Mouse (Mus musculus): ENCODE data around the gene Cngb1.
A peak's percentile ranks its signal among the peaks of the same experiment; 100 is the strongest.
"Not testable (repeated sequence)": the region's sequence is repeated elsewhere in the genome, so short reads cannot be mapped to it uniquely, and the experiment has no call there.

Gene Cngb1

GRCm38 (mm10) chr8:95243853-95244252 is 62.5 kb downstream of the Cngb1 start:
- DNase-seq, result no peak

GRCm38 (mm10) chr8:95242826-95243571 is 63.4 kb downstream of the Cngb1 start:
- DNase-seq, result peak; percentile 61

- DNase-seq, result no peak
Observed at GRCm38 (mm10) chr8:95242099-95242825, 64.1 kb downstream of the Cngb1 start.

GRCm38 (mm10) chr8:95235683-95236082 is 70.7 kb downstream of the Cngb1 start:
- peak; percentile 78 for DNase-seq

GRCm38 (mm10) chr8:95230086-95230485 is 76.3 kb downstream of the Cngb1 start:
- not testable (repeated sequence) for DNase-seq

- no peak for DNase-seq
Observed at GRCm38 (mm10) chr8:95227151-95227468, 79.3 kb downstream of the Cngb1 start.

GRCm38 (mm10) chr8:95226251-95227150 is 79.9 kb downstream of the Cngb1 start:
- no peak for DNase-seq

GRCm38 (mm10) chr8:95223969-95224368 is 82.4 kb downstream of the Cngb1 start:
- DNase-seq, result no peak

GRCm38 (mm10) chr8:95221045-95221444 is 85.3 kb downstream of the Cngb1 start:
- no peak for DNase-seq

- DNase-seq, result no peak
Observed at GRCm38 (mm10) chr8:95220571-95220998, 85.8 kb downstream of the Cngb1 start.

- DNase-seq, result no peak
Observed at GRCm38 (mm10) chr8:95219623-95220022, 86.8 kb downstream of the Cngb1 start.

- DNase-seq, result no peak
Observed at GRCm38 (mm10) chr8:95215709-95216360, 90.5 kb downstream of the Cngb1 start.

GRCm38 (mm10) chr8:95209924-95210323 is 96.5 kb downstream of the Cngb1 start:
- peak; percentile 54 for DNase-seq

GRCm38 (mm10) chr8:95205946-95206345 is 100.4 kb downstream of the Cngb1 start:
- no peak for DNase-seq

- peak; percentile 83 for DNase-seq
Observed at GRCm38 (mm10) chr8:95204039-95204380, 102.4 kb downstream of the Cngb1 start.

- no peak for DNase-seq
Observed at GRCm38 (mm10) chr8:95203326-95204038, 102.9 kb downstream of the Cngb1 start.

- DNase-seq, result peak; percentile 82
Observed at GRCm38 (mm10) chr8:95202649-95203275, 103.6 kb downstream of the Cngb1 start, which contains the start of gene Kifc3. TSS of gene Kifc3 (minus strand) at chr8:95202812.

- DNase-seq, result peak; percentile 28
Observed at GRCm38 (mm10) chr8:95202056-95202570, 104.3 kb downstream of the Cngb1 start.

- no peak for DNase-seq
Observed at GRCm38 (mm10) chr8:95201491-95201890, 104.9 kb downstream of the Cngb1 start.

- DNase-seq, result no peak
Observed at GRCm38 (mm10) chr8:95200001-95200405, 106.4 kb downstream of the Cngb1 start.

- DNase-seq, result no peak
Observed at GRCm38 (mm10) chr8:95195728-95196127, 110.7 kb downstream of the Cngb1 start.

All from kidney, postnatal 14 days (tissue).